Mouse (Mus musculus): ENCODE results near the gene Hs3st6. TPM values are rescaled to one million over a fixed set of nuclear protein-coding genes. Genes with fewer than 3 reads are reported as not detected.
A peak's percentile ranks its signal among the peaks of the same experiment; 100 is the strongest.

The Hs3st6 gene
- polyA plus RNA-seq, 1 experiment from 2014 or later = not detected

DNA sequence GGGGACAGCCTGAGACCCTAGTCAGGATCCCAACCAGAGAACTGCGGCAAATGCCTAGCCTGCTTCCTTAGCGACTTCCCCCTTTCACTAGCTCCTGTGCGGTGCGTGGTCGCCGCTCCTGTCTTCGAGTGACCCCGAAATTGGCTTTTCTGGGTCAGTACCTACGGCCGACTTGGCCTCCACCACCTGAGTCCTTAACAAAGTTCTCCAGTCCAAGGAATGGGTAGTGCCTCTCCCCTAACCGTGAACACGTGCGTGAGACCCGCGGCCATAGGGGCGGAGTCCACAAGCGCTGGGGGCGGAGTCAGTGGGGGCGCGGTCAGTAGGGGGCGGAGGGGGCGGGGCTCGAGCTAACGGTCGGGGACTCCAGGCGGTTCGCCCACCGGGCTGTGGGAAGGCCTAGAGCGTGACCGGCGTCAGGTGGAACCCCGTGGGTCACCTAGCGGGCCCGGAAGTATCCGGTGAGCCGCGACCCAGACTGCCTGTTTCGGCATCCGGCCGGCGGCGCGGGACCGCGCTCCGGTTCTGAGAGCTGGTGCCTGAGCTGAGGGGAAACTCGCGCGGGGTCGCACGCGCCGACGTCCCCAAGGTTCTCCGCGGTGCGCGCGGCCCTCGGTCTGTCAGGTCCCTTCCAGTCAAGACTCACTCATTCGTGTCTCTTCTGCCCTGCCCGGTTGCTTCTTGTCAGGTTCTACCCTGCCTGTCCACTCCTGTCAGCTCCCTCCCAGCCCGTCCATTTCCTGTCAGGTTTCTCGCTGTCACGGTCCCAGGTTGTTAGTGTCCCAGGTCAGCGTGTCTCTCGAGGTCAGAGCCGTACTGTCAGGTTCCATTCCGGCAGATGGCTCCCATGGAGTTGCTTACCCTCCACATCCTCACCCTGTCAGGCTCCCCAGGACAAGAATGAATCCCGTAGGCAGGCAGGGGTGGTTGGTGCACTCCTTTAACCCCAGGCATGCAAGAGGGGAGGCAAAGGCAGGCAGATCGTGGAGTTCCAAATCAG, 51.5 kb downstream of the Hs3st6 start, which contains the start of gene Meiob:
Gene Meiob (plus strand): TSS at position 338 of the 1,000 bp plus-strand sequence.
- peak within 1 kb of the TSS; percentile 81 for H3K4me3 ChIP-seq
- no peak within 1 kb of the TSS for H3K27ac ChIP-seq (ENCODE audit: poor library complexity, severe bottlenecking)
- under 1% methylated on average over 71 of the region's 71 CpGs for WGBS
- H3K4me2 ChIP-seq = peak within 1 kb of the TSS; percentile 95
- peak; percentile 92 for ATAC-seq (ENCODE audit: insufficient number of reproducible peaks, low FRiP score)
- H3K36me3 ChIP-seq = no peaks in the 10 kb centered on the region
- no peaks in the 10 kb centered on the region for H3K9me3 ChIP-seq (replicated peaks)
- H3K9ac ChIP-seq = peak within 1 kb of the TSS; percentile 75
- 0 out of 2 replicates have a peak, but pooled peaks cover 2% of the 10 kb centered on the region for H3K4me1 ChIP-seq (replicated peaks)
- H3K27me3 ChIP-seq (replicated peaks) = peaks cover 34% of the 10 kb centered on the region

Other genes with a start within 250 kb of the Hs3st6 start
- 71.8 and 81.4 TPM in 2 replicates for gene Traf7, start 225.1 kb upstream of the Hs3st6 start, polyA plus RNA-seq (2016; fragmentation: Nextera tagmentation; extraction: Ambion mirVana)
- 1.2 TPM in 2 replicates for gene Rab26, start 218.8 kb upstream of the Hs3st6 start, polyA plus RNA-seq (2016; fragmentation: Nextera tagmentation; extraction: Ambion mirVana)
- gene Pkd1, start 203.2 kb upstream of the Hs3st6 start, polyA plus RNA-seq (2016; fragmentation: Nextera tagmentation; extraction: Ambion mirVana) = 18.1 and 18.9 TPM in 2 replicates
- 66.5 and 74.6 TPM in 2 replicates for gene Tsc2, start 120.4 kb upstream of the Hs3st6 start, polyA plus RNA-seq (2016; fragmentation: Nextera tagmentation; extraction: Ambion mirVana)
- gene Nthl1, start 120.3 kb upstream of the Hs3st6 start, polyA plus RNA-seq (2016; fragmentation: Nextera tagmentation; extraction: Ambion mirVana) = 7.8 and 8.3 TPM in 2 replicates
- 56.6 and 59.7 TPM in 2 replicates for gene Slc9a3r2, start 102.7 kb upstream of the Hs3st6 start, polyA plus RNA-seq (2016; fragmentation: Nextera tagmentation; extraction: Ambion mirVana)
- gene Npw, start 94.5 kb upstream of the Hs3st6 start, polyA plus RNA-seq (2016; fragmentation: Nextera tagmentation; extraction: Ambion mirVana) = not detected in 2 replicates
- gene Zfp598, start 83.3 kb upstream of the Hs3st6 start, polyA plus RNA-seq (2016; fragmentation: Nextera tagmentation; extraction: Ambion mirVana) = 20.1 and 21.2 TPM in 2 replicates
- gene Syngr3, start 63.0 kb upstream of the Hs3st6 start, polyA plus RNA-seq (2016; fragmentation: Nextera tagmentation; extraction: Ambion mirVana) = 0.68 and 1.0 TPM in 2 replicates
- 34.0 and 37.8 TPM in 2 replicates for gene Gfer, start 56.8 kb upstream of the Hs3st6 start, polyA plus RNA-seq (2016; fragmentation: Nextera tagmentation; extraction: Ambion mirVana)
- 1.3 and 1.8 TPM in 2 replicates for gene Noxo1, start 56.8 kb upstream of the Hs3st6 start, polyA plus RNA-seq (2016; fragmentation: Nextera tagmentation; extraction: Ambion mirVana)
- 45.9 and 49.5 TPM in 2 replicates for gene Tbl3, start 45.3 kb upstream of the Hs3st6 start, polyA plus RNA-seq (2016; fragmentation: Nextera tagmentation; extraction: Ambion mirVana)
- not detected in 2 replicates for gene Rnf151, start 34.9 kb upstream of the Hs3st6 start, polyA plus RNA-seq (2016; fragmentation: Nextera tagmentation; extraction: Ambion mirVana)
- gene Rps2, start 34.9 kb upstream of the Hs3st6 start, polyA plus RNA-seq (2016; fragmentation: Nextera tagmentation; extraction: Ambion mirVana) = 810 and 828 TPM in 2 replicates
- gene Ndufb10, start 28.5 kb upstream of the Hs3st6 start, polyA plus RNA-seq (2016; fragmentation: Nextera tagmentation; extraction: Ambion mirVana) = 351 and 363 TPM in 2 replicates
- 0.34 and 0.76 TPM in 2 replicates for gene Rpl3l, start 25.2 kb upstream of the Hs3st6 start, polyA plus RNA-seq (2016; fragmentation: Nextera tagmentation; extraction: Ambion mirVana)
- gene Msrb1, start 16.3 kb upstream of the Hs3st6 start, polyA plus RNA-seq (2016; fragmentation: Nextera tagmentation; extraction: Ambion mirVana) = 17.3 and 18.2 TPM in 2 replicates
- gene Meiob, start 51.3 kb downstream of the Hs3st6 start, polyA plus RNA-seq (2016; fragmentation: Nextera tagmentation; extraction: Ambion mirVana) = not detected in 2 replicates
- 39.9 and 41.2 TPM in 2 replicates for gene Hagh, start 87.2 kb downstream of the Hs3st6 start, polyA plus RNA-seq (2016; fragmentation: Nextera tagmentation; extraction: Ambion mirVana)
- 36.5 TPM in 2 replicates for gene Fahd1, start 97.4 kb downstream of the Hs3st6 start, polyA plus RNA-seq (2016; fragmentation: Nextera tagmentation; extraction: Ambion mirVana)
- 0.12 and 0.24 TPM in 2 replicates for gene Igfals, start 113.0 kb downstream of the Hs3st6 start, polyA plus RNA-seq (2016; fragmentation: Nextera tagmentation; extraction: Ambion mirVana)
- 31.9 and 33.1 TPM in 2 replicates for gene Nubp2, start 133.4 kb downstream of the Hs3st6 start, polyA plus RNA-seq (2016; fragmentation: Nextera tagmentation; extraction: Ambion mirVana)
- gene Spsb3, start 133.7 kb downstream of the Hs3st6 start, polyA plus RNA-seq (2016; fragmentation: Nextera tagmentation; extraction: Ambion mirVana) = 25.7 and 28.3 TPM in 2 replicates
- 25.4 and 27.2 TPM in 2 replicates for gene Eme2, start 142.1 kb downstream of the Hs3st6 start, polyA plus RNA-seq (2016; fragmentation: Nextera tagmentation; extraction: Ambion mirVana)
- gene Mrps34, start 142.1 kb downstream of the Hs3st6 start, polyA plus RNA-seq (2016; fragmentation: Nextera tagmentation; extraction: Ambion mirVana) = 91.1 and 94.9 TPM in 2 replicates
- 34.5 and 36.5 TPM in 2 replicates for gene Nme3, start 143.5 kb downstream of the Hs3st6 start, polyA plus RNA-seq (2016; fragmentation: Nextera tagmentation; extraction: Ambion mirVana)
- gene Mapk8ip3, start 184.0 kb downstream of the Hs3st6 start, polyA plus RNA-seq (2016; fragmentation: Nextera tagmentation; extraction: Ambion mirVana) = 38.4 and 41.3 TPM in 2 replicates
- gene Jpt2, start 207.7 kb downstream of the Hs3st6 start, polyA plus RNA-seq (2016; fragmentation: Nextera tagmentation; extraction: Ambion mirVana) = 140 and 144 TPM in 2 replicates